Mouse (Mus musculus) gastrocnemius, adult 2 months (tissue): ENCODE results near the gene Fkrp. TPM values are rescaled to one million over a fixed set of nuclear protein-coding genes. Genes with fewer than 3 reads are reported as not detected.

Experiments used
- DNase-seq: peaks from one replicate; pipeline ENCODE4 v3.0.0; 2022
- H3K27ac ChIP-seq: fragments of 200-600 bp; 2 replicates; pipeline ENCODE4 v1.8.1; 2022; ENCODE audit warnings: mild to moderate bottlenecking
- H3K4me3 ChIP-seq: fragments of 200-600 bp; 2 replicates; pipeline ENCODE4 v1.8.1; 2022; ENCODE audit warnings: mild to moderate bottlenecking, moderate library complexity
- CTCF ChIP-seq: fragments of 200-600 bp; IDR thresholded peaks from 2 replicates; pipeline ENCODE4 v1.8.1; 2022; ENCODE audit warnings: antibody characterized with exemption, mild to moderate bottlenecking, moderate library complexity
- intact Hi-C: fragments of 180-260 bp; cut with DNase I; formaldehyde crosslinking; loops from one replicate; pipeline ENCODE4 v1.15.1; 2025
- total RNA-seq, 2 experiments: library from RNA; stranded (reverse); gene quantifications; 2 replicates each; pipeline ENCODE4 v1.2.3; 2021

Gene Fkrp
- total RNA-seq, 2 experiments from 2014 or later, result 51.2 to 58.3 TPM

DNA sequence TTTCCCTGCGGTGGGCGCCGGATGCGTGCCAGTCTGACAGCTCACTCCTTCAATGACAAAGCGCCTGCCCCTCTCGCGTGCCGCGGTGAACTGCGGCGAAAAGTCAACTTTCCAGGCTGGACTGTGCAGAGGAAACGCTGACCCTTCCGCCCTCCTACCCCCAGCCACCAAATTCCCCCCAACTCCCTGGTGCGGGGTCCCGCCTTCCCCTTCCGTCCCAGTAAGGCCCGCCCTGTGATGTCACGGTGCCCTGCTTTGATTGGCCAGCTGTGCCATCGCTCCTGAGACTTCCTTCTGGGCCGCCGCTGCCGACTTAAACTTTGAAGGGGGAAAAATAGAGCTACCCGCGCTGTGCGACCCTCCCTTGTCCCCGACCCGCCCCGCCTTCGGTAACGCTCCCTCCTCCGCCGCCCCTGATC, 26.1 kb upstream of the Fkrp start, which contains the start of gene Prkd2:
Gene Prkd2 (plus strand): TSS at position 258 of the 419 bp plus-strand sequence.
- intact Hi-C loops, result no loop called here
- DNase-seq, result peak; percentile 92
- TF ChIP-seq CTCF, result no peak
- Histone ChIP-seq H3K27ac (peak within 1 kb of the TSS; percentile 93), H3K4me3 (peak within 1 kb of the TSS; percentile 92)

DNA sequence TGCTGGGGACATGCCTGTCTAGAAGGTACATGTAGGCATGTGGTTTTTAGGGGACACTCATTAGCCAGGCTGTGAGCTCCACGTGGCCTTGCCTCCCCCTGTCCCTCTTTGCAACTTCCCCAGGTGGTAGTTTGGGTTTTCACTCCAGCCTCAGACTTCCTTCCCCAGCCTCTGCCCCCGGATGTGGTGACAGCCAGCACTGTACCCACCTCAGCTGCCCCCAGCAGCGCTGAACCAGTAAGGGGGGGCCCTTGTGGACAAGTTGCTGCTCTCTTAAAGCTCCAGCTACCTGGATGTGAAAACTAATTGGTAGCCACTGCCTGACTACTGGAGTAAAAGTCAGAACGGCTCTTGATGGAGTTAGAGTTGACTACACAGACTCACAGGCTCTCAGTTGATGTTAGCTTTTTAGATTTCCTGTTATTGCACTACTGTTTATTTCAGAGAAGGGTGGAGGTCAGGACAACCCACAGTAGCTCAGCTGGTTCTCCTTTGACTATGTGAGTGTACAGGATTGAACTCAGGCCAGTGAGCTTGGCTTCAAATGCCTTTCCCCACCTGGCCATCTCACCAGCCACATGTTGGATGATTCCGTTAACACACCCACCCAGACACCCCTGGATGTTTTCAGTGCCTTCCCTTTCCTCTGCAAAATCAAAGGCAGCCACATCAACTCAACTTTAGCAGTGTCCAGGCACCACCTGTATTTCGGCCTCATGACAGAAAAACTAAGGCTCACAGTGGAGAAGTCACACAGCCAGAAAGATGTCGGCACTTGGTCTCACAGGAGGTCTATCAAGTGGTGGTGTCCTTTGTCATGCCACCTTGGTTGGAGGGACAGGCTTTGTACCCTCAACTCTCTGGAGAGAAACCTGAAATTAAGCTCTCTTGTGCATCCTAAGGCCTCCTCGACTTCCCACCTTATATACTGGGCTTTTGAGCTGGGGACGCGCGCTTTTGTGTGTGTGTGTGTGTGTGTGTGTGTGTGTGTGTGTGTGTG, 25.3 kb upstream of the Fkrp start:
- intact Hi-C loops, result no loop called here
- no peak for DNase-seq

DNA sequence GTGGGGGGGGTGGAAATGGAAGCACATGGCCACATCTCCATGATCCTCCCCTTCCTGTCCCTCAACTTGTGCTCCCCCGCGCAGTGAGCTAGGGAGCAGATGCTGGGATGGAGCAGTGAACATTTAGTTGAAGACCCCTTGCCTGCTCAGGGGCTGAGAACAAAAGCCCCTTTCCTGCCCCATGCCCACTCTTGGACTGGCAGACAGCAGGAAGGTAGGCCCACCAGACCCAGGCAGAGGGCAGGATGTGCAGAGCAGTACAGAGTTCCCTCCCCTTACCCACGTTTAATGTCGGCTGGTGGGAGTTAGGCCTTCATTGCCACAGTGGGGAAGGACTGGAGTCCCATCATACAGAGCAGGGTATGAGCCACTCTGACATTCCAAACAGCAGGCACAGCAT, 24.5 kb upstream of the Fkrp start:
- peak overlapping the region; percentile 93 for H3K27ac ChIP-seq
- DNase-seq, result no peak
- no peak for TF ChIP-seq CTCF
- no peak overlapping the region for H3K4me3 ChIP-seq
- intact Hi-C loops, result no loop called here

More for the DNA sequence above, 25.3 kb upstream of the Fkrp start:
- Histone ChIP-seq H3K27ac (peak overlapping the region; percentile 93), H3K4me3 (peak overlapping the region; percentile 92)
- TF ChIP-seq CTCF, result no peak

DNA sequence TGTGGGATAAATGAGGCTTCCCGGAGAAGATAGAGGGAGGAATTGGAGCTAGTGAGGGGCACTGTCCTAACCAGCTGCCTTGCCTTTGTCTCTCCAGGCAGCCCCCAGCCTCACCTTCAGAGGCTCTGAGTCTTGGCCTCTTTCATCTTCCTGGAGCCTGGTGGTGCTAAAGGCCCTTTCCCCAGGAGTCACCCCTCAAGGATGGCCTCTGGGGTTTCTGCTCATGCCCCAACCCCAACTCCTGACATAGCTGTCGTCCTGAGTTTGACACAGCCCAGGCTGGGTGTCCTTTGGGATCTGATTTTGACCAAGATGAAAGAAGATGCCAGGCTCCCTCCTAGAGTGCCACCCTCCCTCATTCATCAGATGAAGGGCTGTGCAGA, 23.6 kb upstream of the Fkrp start:
- DNase-seq, result no peak
- no peak for TF ChIP-seq CTCF
- Histone ChIP-seq H3K4me3 (no peak overlapping the region), H3K27ac (no peak overlapping the region)
- intact Hi-C loops, result no loop called here

DNA sequence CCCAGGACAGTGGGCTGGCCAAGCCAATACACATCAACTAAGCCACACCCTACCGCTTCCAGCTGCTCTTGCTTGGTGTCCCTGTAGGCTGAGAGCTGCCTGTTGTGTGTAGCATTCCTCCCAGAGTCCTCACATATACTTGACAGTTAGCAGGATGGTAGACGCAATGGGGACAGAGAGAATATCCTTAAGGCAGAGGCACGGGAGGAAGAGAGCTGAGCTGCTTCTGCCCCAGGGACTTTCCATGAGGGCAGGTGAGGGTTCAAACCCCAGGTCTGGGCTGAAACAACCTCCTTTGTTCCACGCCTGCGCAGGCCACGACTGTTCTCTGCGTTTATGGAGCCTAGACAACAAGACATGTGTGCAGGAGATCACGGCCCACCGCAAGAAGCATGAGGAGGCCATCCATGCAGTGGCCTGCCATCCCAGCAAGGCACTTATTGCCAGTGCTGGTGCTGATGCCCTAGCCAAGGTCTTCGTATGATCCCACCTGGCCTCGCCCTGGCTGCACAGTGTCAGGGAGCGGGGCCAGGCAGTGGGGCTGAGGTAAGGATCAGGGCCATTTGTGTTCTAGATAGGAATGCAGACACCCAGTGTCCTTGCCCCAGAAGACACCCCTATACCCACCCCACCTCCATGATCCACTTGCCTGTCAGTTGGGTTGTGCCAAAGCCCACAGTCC, 23.0 kb upstream of the Fkrp start:
- TF ChIP-seq CTCF, result no peak
- Histone ChIP-seq H3K4me3 (no peak overlapping the region), H3K27ac (no peak overlapping the region)
- intact Hi-C loops, result no loop called here
- no peak for DNase-seq

DNA sequence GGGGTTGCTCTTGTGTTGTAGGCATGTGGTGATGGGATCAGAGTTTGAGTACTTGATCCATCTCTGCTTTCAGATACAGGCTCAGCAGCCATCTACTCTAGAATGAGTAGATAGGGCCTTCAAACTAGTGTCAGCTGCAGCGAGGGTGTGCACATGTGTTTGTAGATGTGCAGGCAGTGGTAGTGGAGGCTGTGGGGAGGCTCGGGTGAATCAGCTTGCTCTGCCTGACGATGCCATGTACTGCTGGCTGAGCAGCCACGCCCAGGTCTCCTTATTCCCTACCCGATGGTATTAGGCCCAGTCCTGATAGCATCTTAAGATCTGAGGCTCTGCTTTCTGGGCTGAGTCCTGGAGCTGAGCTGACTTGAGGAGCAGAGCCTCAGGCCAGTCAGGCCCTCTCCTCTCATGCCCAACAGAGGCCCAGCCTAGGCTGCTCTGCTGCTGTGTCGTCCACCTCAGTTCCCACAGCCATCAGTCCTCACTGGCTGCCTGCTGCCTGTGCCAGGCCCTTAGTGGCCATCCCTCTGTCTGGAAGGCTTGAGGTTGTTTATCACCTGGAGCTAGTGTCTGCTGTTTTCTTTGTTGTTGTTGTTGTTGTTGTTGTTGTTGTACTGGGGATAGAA, 22.4 kb upstream of the Fkrp start:
- H3K4me3 ChIP-seq, result no peak overlapping the region
- intact Hi-C loops, result no loop called here
- H3K27ac ChIP-seq, result no peak overlapping the region
- TF ChIP-seq CTCF, result no peak
- no peak for DNase-seq

DNA sequence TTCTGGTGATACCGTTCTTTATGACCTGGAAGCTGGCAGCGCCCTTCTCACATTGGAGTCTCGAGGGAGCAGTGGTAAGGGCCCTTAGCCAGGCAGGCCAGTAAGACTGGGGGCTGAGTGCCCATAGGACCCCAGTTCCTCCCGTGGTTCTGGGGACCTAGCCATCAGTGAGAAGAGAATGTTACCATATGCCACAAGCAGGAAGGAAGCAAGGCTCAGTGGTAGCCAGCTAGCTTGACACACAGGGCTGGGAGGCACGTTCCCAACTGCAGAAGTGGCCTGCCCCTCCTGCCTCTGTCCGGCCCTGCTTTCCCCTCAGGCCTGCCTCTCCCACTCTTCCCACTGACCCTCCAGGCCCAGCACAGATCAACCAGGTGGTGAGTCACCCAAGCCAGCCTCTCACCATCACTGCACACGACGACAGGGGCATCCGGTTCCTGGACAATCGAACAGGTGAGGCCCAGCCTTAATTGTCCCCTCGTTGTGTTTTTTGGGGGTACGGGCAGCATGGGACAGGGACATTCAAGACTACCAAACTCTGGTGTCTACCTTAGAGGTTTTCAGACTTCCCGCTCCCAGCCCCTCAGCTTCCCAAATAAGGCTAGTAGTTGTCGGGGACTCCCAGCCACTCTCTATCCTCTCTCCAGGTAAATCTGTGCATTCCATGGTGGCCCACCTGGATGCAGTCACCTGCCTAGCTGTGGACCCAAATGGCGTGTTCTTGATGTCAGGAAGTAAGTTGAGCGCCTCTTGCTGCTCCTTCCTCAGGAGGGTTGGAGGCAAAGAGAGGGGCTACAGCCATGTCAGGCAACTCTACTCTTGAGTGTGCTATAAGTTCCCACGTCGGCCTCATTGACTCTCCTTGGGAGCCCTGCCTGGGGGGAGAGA, 21.6 kb upstream of the Fkrp start:
- intact Hi-C loops, result no loop called here
- H3K27ac ChIP-seq, result no peak overlapping the region
- no peak for TF ChIP-seq CTCF
- no peak for DNase-seq
- no peak overlapping the region for H3K4me3 ChIP-seq

DNA sequence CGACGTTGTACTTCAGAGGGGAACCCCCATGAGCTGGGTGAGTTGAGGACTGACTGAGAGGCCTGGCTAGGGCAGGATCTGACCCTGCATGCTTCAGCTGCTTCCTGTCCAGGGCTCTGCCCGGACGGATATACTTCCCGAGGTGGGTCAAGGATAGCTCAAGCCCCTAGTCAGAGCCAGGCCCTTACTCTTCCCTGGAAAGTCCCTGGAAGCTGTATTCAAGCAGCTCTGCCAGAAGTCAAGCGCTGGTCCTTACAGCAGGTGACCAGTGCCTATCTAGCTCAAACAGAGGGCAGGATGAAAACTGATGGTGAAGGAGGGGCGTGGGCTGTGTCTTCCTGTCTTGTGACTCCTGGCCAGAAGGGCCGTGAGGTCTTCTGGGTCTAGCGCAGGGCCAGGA, 13.9 kb upstream of the Fkrp start:
- DNase-seq, result no peak
- intact Hi-C loops, result no loop called here
- H3K4me3 ChIP-seq, result no peak overlapping the region
- TF ChIP-seq CTCF, result no peak
- peak overlapping the region; percentile 28; the same call in 1 of the 2 replicates for H3K27ac ChIP-seq

DNA sequence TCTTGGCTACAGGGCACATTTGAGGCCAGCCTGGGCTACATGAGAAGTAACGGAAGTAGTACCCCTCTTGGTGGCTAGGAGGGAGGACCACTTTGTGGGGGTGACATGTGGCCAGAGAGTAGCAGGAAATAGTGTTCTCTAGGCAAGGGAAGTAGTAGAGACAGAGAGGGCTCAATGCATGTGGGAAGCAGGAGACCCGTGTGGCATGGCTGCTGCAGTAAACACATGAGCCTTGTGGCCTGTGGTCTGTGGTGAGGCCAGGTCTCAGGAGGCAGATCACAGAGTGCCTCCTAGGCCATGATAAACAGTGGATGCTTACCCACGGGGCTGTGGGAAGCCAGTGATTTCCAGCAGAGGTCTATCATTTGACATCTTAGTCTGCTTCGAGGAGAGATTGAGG, 10.7 kb upstream of the Fkrp start:
- Histone ChIP-seq H3K27ac (no peak overlapping the region), H3K4me3 (no peak overlapping the region)
- no peak for DNase-seq
- intact Hi-C loops, result no loop called here
- no peak for TF ChIP-seq CTCF

DNA sequence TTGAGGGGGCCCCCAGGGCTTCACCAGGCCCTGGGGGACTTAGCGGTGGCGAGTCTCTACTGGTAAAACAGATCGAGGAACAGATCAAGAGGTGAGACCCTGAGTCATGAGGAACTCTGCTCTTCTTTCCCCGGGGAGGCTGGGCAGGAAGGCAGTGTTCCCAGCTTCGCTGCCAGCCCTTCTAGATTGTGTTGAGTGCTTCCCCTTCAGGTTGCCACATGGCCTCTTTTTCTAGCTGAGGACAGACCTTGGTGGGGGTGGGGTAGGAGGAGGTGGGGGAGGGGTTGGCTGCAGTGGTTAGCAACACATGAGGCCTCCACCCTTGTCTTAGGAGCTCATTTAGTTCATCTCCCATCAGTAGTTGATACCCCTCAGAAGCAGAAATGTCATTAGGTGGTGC, 10.0 kb upstream of the Fkrp start:
- Histone ChIP-seq H3K4me3 (no peak overlapping the region), H3K27ac (no peak overlapping the region)
- no peak for TF ChIP-seq CTCF
- no peak for DNase-seq
- intact Hi-C loops, result no loop called here

DNA sequence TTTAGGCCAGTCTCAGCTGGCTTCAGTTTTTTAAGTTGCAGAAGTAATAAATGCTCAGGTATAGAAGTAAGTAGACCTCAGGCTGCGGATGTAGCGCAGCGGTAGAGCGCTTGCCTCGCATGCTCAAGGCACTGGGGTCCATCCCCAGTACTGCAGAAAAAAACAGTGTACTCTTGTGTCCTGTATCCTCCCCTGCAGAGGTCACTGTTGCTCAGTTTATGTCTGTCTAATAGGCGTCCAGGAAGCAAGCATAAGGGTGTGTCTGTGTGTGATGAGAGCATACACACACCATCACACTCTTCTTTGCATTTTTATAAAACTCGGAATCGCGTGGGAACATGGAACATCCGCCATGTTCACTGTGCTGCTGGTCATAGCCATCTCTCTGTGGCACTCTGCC, 9.3 kb upstream of the Fkrp start:
- no peak overlapping the region for H3K27ac ChIP-seq
- peak; percentile 52 for TF ChIP-seq CTCF
- H3K4me3 ChIP-seq, result no peak overlapping the region
- no peak for DNase-seq
- intact Hi-C loops, result no loop called here

DNA sequence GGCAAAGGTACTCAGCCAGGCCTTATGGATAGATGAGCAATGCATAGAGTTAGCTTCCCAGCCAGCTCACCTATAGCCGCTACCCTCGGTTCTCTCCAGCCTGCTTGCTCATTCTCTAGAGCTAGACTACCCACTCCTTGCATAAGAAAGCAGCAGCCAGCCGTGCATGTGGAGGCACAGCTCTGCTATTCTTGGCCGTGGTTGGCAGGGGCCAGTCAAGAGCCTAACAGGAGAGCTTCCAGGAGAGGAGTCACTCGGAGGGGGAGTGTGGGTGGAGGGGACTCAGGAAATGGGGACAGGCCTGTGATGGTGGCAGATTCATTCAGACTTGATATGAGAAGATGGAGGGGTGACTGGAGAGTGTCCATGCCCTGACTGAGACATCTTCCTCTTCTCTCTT, 7.2 kb upstream of the Fkrp start:
- intact Hi-C loops, result no loop called here
- no peak overlapping the region for H3K4me3 ChIP-seq
- no peak for TF ChIP-seq CTCF
- H3K27ac ChIP-seq, result peak overlapping the region; percentile 70
- peak; percentile 80 for DNase-seq
